Mouse (Mus musculus) limb, embryonic 14.5 days (tissue): Measurements from ENCODE around the gene Slc39a8. TPM values are rescaled to one million over a fixed set of nuclear protein-coding genes. Genes with fewer than 3 reads are reported as not detected.

ENCODE experiments used
- ATAC-seq: fragments of 200-750 bp; cut with Nextera tagmentation; 2 replicates; pipeline ENCODE4 v1.8.0; 2017; ENCODE audit warnings: low read depth, moderate number of reproducible peaks, moderate TSS enrichment; ENCODE audit not compliant: low FRiP score
- DNase-seq: peaks from one replicate; pipeline ENCODE4 v3.0.0-alpha.2; 2015; ENCODE audit warnings: low spot score
- H3K27ac ChIP-seq: fragments of 300-500 bp; sonication (generic); replicated peaks from 2 replicates; pipeline ENCODE4 v1.5.1; 2014; ENCODE audit warnings: low read depth, mild to moderate bottlenecking, low read length, moderate library complexity, mixed read lengths
- H3K27me3 ChIP-seq: fragments of 300-500 bp; sonication (generic); 2 replicates; pipeline ENCODE4 v1.6.1; 2014; ENCODE audit warnings: low read length, mixed read lengths; ENCODE audit not compliant: control insufficient read depth, insufficient read depth
- H3K36me3 ChIP-seq: fragments of 300-500 bp; sonication (generic); 2 replicates; pipeline ENCODE4 v1.6.1; 2014; ENCODE audit warnings: mild to moderate bottlenecking, low read length, moderate library complexity, mixed read lengths; ENCODE audit not compliant: control insufficient read depth, insufficient read depth
- H3K4me1 ChIP-seq: fragments of 300-500 bp; sonication (generic); 2 replicates; pipeline ENCODE4 v1.6.1; 2014; ENCODE audit warnings: antibody characterized with exemption, low read length, mixed read lengths; ENCODE audit not compliant: control insufficient read depth, insufficient read depth
- H3K4me2 ChIP-seq: fragments of 300-500 bp; sonication (generic); replicated peaks from 2 replicates; pipeline ENCODE4 v1.6.1; 2014; ENCODE audit warnings: low read depth, mild to moderate bottlenecking, low read length, moderate library complexity; ENCODE audit not compliant: severe bottlenecking
- H3K4me3 ChIP-seq: fragments of 300-500 bp; sonication (generic); replicated peaks from 2 replicates; pipeline ENCODE4 v1.5.1; 2014; ENCODE audit warnings: low read length
- H3K9ac ChIP-seq: fragments of 300-500 bp; sonication (generic); 2 replicates; pipeline ENCODE4 v1.6.1; 2014; ENCODE audit warnings: mild to moderate bottlenecking, low read depth, low read length, moderate library complexity; ENCODE audit not compliant: severe bottlenecking
- H3K9me3 ChIP-seq: fragments of 300-500 bp; sonication (generic); 2 replicates; pipeline ENCODE4 v1.6.1; 2016; ENCODE audit warnings: low read length; ENCODE audit not compliant: control insufficient read depth
- POLR2A ChIP-seq: fragments of 200-500 bp; IDR thresholded peaks from 2 replicates; pipeline ENCODE4 v1.8.0; 2012; ENCODE audit warnings: inconsistent platforms, mild to moderate bottlenecking, moderate library complexity, borderline replicate concordance; ENCODE audit not compliant: insufficient read depth, insufficient read length; ENCODE audit errors: extremely low read depth
- WGBS: fragments of 180-500 bp; shearing (Covaris S2); extraction: QIAGEN DNeasy Blood & Tissue Kit; methylation state at CpG from one replicate; pipeline ENCODE4 v1.1.7; 2014; 5-methylcytosine and 5-hydroxymethylcytosine counted together
- polyA plus RNA-seq, 2 experiments: library from polyadenylated mRNA; depleted of rRNA in 1 of 2; stranded (reverse) in 1 of 2; unstranded in 1 of 2; fragments of >200 nt; fragmentation: Nextera tagmentation in 1 of 2; extraction: Ambion mirVana in 1 of 2; gene quantifications; 2 replicates each; pipeline versions ENCODE4 v1.2.1 to v1.2.3; 2012 to 2014

The Slc39a8 gene
- polyA plus RNA-seq, 2 experiments, result 4.2 to 5.3 TPM

- Histone ChIP-seq H3K27ac (no peak overlapping the region), H3K36me3 (no peaks in the 10 kb centered on the region), H3K4me3 (no peak overlapping the region), H3K4me2 (no peak overlapping the region), H3K4me1 (no peaks in the 10 kb centered on the region), H3K9me3 (no peaks in the 10 kb centered on the region), H3K9ac (no peak overlapping the region), H3K27me3 (no peaks in the 10 kb centered on the region)
- no peak for ATAC-seq
- 73% methylated on average over 3 of the region's 3 CpGs for WGBS
- no peak for DNase-seq
- TF ChIP-seq POLR2A, result no peak
Measured at GRCm38 (mm10) chr3:135873596-135873995, 48.5 kb downstream of the Slc39a8 start.

GRCm38 (mm10) chr3:135878048-135878447 lies 53.0 kb downstream of the Slc39a8 start:
- DNase-seq, result no peak
- no peak overlapping the region for H3K4me3 ChIP-seq
- WGBS, result 90% methylated on average over 6 of the region's 6 CpGs
- H3K9ac ChIP-seq, result no peak overlapping the region
- no peak overlapping the region for H3K27ac ChIP-seq
- H3K36me3 ChIP-seq, result no peaks in the 10 kb centered on the region
- H3K4me2 ChIP-seq, result no peak overlapping the region
- H3K4me1 ChIP-seq, result no peaks in the 10 kb centered on the region
- no peaks in the 10 kb centered on the region for H3K9me3 ChIP-seq
- TF ChIP-seq POLR2A, result no peak
- no peaks in the 10 kb centered on the region for H3K27me3 ChIP-seq
- ATAC-seq, result no peak

GRCm38 (mm10) chr3:135885927-135886658 lies 61.0 kb downstream of the Slc39a8 start:
- no peak for TF ChIP-seq POLR2A
- ATAC-seq, result no peak
- Histone ChIP-seq H3K4me3 (no peak overlapping the region), H3K4me2 (no peak overlapping the region), H3K27ac (no peak overlapping the region), H3K9ac (no peak overlapping the region), H3K4me1 (no peaks in the 10 kb centered on the region), H3K36me3 (no peaks in the 10 kb centered on the region), H3K9me3 (no peaks in the 10 kb centered on the region), H3K27me3 (no peaks in the 10 kb centered on the region)
- DNase-seq, result no peak
- 64% methylated on average over 12 of the region's 12 CpGs for WGBS

- H3K4me2 ChIP-seq, result no peak overlapping the region
- ATAC-seq (no peak), DNase-seq (peak; percentile 88)
- H3K4me3 ChIP-seq, result no peak overlapping the region
- H3K36me3 ChIP-seq, result no peaks in the 10 kb centered on the region
- TF ChIP-seq POLR2A, result no peak
- no peak overlapping the region for H3K27ac ChIP-seq
- no peaks in the 10 kb centered on the region for H3K4me1 ChIP-seq
- 37% methylated on average over 12 of the region's 12 CpGs for WGBS
- no peaks in the 10 kb centered on the region for H3K27me3 ChIP-seq
- no peak overlapping the region for H3K9ac ChIP-seq
- H3K9me3 ChIP-seq, result no peaks in the 10 kb centered on the region
Measured at GRCm38 (mm10) chr3:135886659-135887027, 61.6 kb downstream of the Slc39a8 start.

- Histone ChIP-seq H3K4me3 (no peak overlapping the region), H3K9me3 (no peaks in the 10 kb centered on the region), H3K36me3 (no peaks in the 10 kb centered on the region), H3K27ac (no peak overlapping the region), H3K4me1 (no peaks in the 10 kb centered on the region), H3K9ac (no peak overlapping the region), H3K4me2 (no peak overlapping the region), H3K27me3 (no peaks in the 10 kb centered on the region)
- WGBS, result 54% methylated on average over 9 of the region's 9 CpGs
- no peak for DNase-seq
- no peak for TF ChIP-seq POLR2A
- ATAC-seq, result no peak
Measured at GRCm38 (mm10) chr3:135887033-135887855, 62.2 kb downstream of the Slc39a8 start.
